Mouse (Mus musculus) liver, embryonic 14.5 days (tissue): ENCODE data around the gene Slfn2. TPM values are rescaled to one million over a fixed set of nuclear protein-coding genes. Genes with fewer than 3 reads are reported as not detected.
A peak's percentile ranks its signal among the peaks of the same experiment; 100 is the strongest.
"Not testable (repeated sequence)": the region's sequence is repeated elsewhere in the genome, so short reads cannot be mapped to it uniquely, and the experiment has no call there.

Experiments
- ATAC-seq: fragments of 200-750 bp; cut with Nextera tagmentation; 2 replicates; pipeline ENCODE4 v1.8.0; 2017; ENCODE audit warnings: moderate number of reproducible peaks, mild to moderate bottlenecking, moderate library complexity; ENCODE audit not compliant: insufficient read depth
- DNase-seq, 3 experiments: peaks; one replicate each; pipeline ENCODE4 v3.0.0-alpha.2; 2012 to 2013; ENCODE audit warnings: low read depth in 3 of 3, low spot score in 3 of 3
- H3K27ac ChIP-seq: fragments of 300-500 bp; sonication (generic); 2 replicates; pipeline ENCODE4 v1.5.1; 2014; ENCODE audit warnings: moderate library complexity, mild to moderate bottlenecking, control low read depth, inconsistent platforms
- H3K27me3 ChIP-seq: fragments of 300-500 bp; sonication (generic); 2 replicates; pipeline ENCODE4 v1.6.1; 2014; ENCODE audit warnings: mild to moderate bottlenecking, low read length, moderate library complexity; ENCODE audit not compliant: control insufficient read depth, insufficient read depth
- H3K36me3 ChIP-seq: fragments of 300-500 bp; sonication (generic); replicated peaks from 2 replicates; pipeline ENCODE4 v1.6.1; 2014; ENCODE audit warnings: low read depth; ENCODE audit not compliant: control insufficient read depth, insufficient read depth
- H3K4me1 ChIP-seq, 2 experiments: fragments of 200-500 bp in 1 of 2; fragments of 300-500 bp in 1 of 2; sonication (generic) in 1 of 2; replicated peaks; 2 replicates each; pipeline ENCODE4 v1.6.1; 2012 to 2014; ENCODE audit warnings: antibody characterized with exemption in 1 of 2, inconsistent platforms in 1 of 2, low read length in 1 of 2; ENCODE audit not compliant: control insufficient read depth in 2 of 2, insufficient read depth in 2 of 2
- H3K4me2 ChIP-seq: fragments of 300-500 bp; sonication (generic); 2 replicates; pipeline ENCODE4 v1.6.1; 2014; ENCODE audit warnings: low read depth, mild to moderate bottlenecking, control low read depth, moderate library complexity
- H3K4me3 ChIP-seq, 2 experiments: fragments of 200-500 bp in 1 of 2; fragments of 300-500 bp in 1 of 2; sonication (generic) in 1 of 2; 2 replicates each; pipeline ENCODE4 v1.5.1; 2012 to 2014; ENCODE audit warnings: low read depth in 2 of 2, low read length in 2 of 2, mild to moderate bottlenecking in 2 of 2, control low read depth in 1 of 2, inconsistent platforms in 1 of 2, moderate library complexity in 1 of 2; ENCODE audit not compliant: insufficient read depth in 1 of 2
- H3K9ac ChIP-seq: fragments of 300-500 bp; sonication (generic); replicated peaks from 2 replicates; pipeline ENCODE4 v1.6.1; 2014; ENCODE audit warnings: mild to moderate bottlenecking, control low read depth, moderate library complexity
- H3K9me3 ChIP-seq: fragments of 300-500 bp; sonication (generic); 2 replicates; pipeline ENCODE4 v1.6.1; 2016; ENCODE audit warnings: low read length, mixed read lengths; ENCODE audit not compliant: control insufficient read depth
- CTCF ChIP-seq: IDR thresholded peaks from 2 replicates; pipeline ENCODE4 v1.5.1; 2016; ENCODE audit warnings: antibody characterized with exemption, low read depth, control low read depth
- EP300 ChIP-seq: IDR thresholded peaks from 2 replicates; pipeline ENCODE4 v1.6.1; 2016; ENCODE audit warnings: antibody characterized with exemption, low read depth
- WGBS: fragments of 180-500 bp; shearing (Covaris S2); extraction: QIAGEN DNeasy Blood & Tissue Kit; methylation state at CpG from one replicate; pipeline ENCODE4 v1.1.7; 2014; ENCODE audit not compliant: insufficient replicate concordance; 5-methylcytosine and 5-hydroxymethylcytosine counted together
- polyA plus RNA-seq, 2 experiments: library from polyadenylated mRNA; depleted of rRNA in 1 of 2; stranded (reverse) in 1 of 2; unstranded in 1 of 2; fragments of >200 nt; fragmentation: Nextera tagmentation in 1 of 2; extraction: Ambion mirVana in 1 of 2; gene quantifications; 2 replicates each; pipeline versions ENCODE4 v1.2.1 to v1.2.3; 2012 to 2014

Slfn2 gene
- 2.4 and 3.6 TPM in 2 replicates for polyA plus RNA-seq (2012; rRNA removed)
- polyA plus RNA-seq (2014; fragmentation: Nextera tagmentation; extraction: Ambion mirVana), result 7.4 and 8.8 TPM in 2 replicates

DNA sequence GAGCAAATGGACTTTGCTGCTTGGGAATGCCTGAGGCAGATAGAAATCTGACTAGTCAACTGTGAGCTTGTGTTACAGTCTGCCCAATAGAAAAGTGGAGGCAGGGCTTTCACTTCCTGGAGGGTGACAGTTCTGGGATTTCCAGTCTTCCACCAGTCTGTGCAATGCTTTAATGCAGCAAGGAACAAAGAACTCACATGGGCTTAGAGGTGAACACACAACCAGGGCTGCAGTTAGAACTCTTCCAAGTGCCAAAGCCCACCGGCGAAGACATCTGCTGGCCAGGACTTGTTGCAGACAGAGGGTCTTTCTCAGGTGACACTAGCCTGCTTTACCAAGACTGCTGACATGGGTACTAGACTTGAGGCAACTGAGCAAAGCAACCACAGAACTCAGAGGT, at the start of gene Slfn2:
Slfn2 (plus strand) TSS at position 167 of the 400 bp plus-strand sequence.
- Histone ChIP-seq H3K27ac (no peak within 1 kb of the TSS), H3K4me2 (no peak within 1 kb of the TSS), H3K36me3 (no peaks in the 10 kb centered on the region), H3K9me3 (no peaks in the 10 kb centered on the region), H3K4me1 (no peaks in the 10 kb centered on the region), H3K9ac (no peak within 1 kb of the TSS), H3K27me3 (no peaks in the 10 kb centered on the region), H3K4me3 (peak within 1 kb of the TSS; percentile 23 to 39)
- TF ChIP-seq CTCF, result no peak
- no peak for TF ChIP-seq EP300
- ATAC-seq, result no peak
- no peak for DNase-seq
- whole genome bisulfite sequencing, result 50% methylated on average over 2 of the region's 2 CpGs

DNA sequence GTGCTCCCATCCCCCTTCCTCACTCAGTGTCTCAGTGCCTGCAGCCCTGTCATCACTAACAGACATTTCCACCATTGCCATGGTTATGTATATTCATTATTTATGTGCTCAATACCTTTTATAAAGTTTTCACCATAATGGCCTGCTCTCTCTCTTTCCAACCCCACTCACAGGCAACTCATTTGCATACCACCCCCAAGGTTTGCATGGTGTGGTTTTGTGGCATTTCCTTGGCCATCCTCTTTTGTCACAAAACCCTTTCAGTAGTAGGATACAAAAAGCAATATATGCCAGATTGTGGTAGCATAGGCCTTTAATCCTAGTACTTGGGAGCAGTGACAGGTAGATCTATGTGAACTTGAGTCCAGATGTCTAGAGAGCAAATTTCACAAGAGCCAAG, 48.8 kb upstream of the Slfn2 start:
- TF ChIP-seq EP300 (no peak), CTCF (no peak)
- no peaks in the 10 kb centered on the region for H3K4me1 ChIP-seq
- H3K4me3 ChIP-seq, result no peak overlapping the region
- ATAC-seq (no peak), DNase-seq (no peak)
- no peak overlapping the region for H3K9ac ChIP-seq
- H3K9me3 ChIP-seq, result no peaks in the 10 kb centered on the region
- no peaks in the 10 kb centered on the region for H3K27me3 ChIP-seq
- H3K27ac ChIP-seq, result no peak overlapping the region
- H3K4me2 ChIP-seq, result no peak overlapping the region
- no peaks in the 10 kb centered on the region for H3K36me3 ChIP-seq

DNA sequence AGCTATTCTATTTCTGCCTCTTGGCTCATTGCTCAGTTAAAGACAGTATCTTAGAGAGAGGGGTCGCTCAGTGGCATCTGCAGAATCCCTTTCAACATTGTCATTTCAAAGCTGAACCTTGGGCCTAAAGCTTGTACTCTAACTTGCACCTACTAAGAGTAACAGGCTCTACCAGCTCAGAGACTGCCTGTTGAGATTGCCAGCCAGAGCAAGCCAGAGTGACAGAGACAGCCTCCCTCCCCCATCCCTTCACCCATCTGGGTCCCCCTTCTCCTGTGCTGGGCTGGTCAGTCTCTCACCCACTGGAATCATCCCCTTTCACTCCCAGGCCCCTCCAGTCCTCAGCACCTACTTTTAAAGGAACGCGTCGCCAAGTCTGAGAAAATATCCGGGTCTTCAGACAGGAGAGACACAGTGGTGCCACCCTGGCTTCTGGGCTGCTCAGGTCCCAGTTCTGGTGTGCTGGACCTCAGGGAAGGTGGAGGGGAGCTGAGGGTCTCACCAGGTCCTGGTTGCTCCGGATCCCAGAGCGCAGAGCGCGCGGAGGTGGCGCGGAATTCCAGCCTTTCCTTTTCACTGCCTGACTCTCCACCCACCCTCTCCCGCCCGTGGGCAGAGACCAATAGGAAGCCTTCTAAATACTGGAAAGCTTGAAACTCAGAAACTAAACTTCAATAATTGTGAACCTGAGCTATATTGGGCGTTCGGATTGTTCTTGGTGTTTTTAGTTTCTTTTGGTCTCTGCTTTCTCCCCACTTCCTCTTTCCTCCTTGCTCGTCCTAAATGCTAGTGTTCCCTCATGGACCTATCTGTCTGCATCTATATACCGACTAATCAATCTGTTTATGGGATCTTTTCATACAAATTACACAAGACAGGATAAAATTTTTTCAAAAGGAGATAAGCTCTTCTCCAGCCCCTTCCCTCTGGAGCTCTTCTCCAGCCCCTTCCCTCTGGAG, 45.1 kb upstream of the Slfn2 start:
- not testable (repeated sequence) for H3K4me3 ChIP-seq, H3K4me1 ChIP-seq, H3K27ac ChIP-seq, H3K9ac ChIP-seq, H3K36me3 ChIP-seq, H3K9me3 ChIP-seq, H3K27me3 ChIP-seq, ATAC-seq
- DNase-seq, result peak in 1 of 3 experiments; percentile 7
- peak overlapping the region; percentile 15 for H3K4me2 ChIP-seq
- WGBS, result 60% methylated on average over 18 of the region's 18 CpGs

GRCm38 (mm10) chr11:83020621-83021020, 44.3 kb upstream of the Slfn2 start, which contains the start of gene Slfn8:
Gene Slfn8 (minus strand): TSS chr11:83020810.
- 25% methylated on average over 5 of the region's 5 CpGs for WGBS
- Histone ChIP-seq H3K36me3 (no peaks in the 10 kb centered on the region), H3K27ac (no peak within 1 kb of the TSS), H3K4me2 (peak within 1 kb of the TSS; percentile 15), H3K9me3 (no peaks in the 10 kb centered on the region), H3K9ac (no peak within 1 kb of the TSS), H3K4me1 (no peaks in the 10 kb centered on the region), H3K4me3 (no peak within 1 kb of the TSS), H3K27me3 (no peaks in the 10 kb centered on the region)
- ATAC-seq, result no peak
- DNase-seq, result no peak
- TF ChIP-seq EP300, result no peak
- TF ChIP-seq CTCF, result no peak

DNA sequence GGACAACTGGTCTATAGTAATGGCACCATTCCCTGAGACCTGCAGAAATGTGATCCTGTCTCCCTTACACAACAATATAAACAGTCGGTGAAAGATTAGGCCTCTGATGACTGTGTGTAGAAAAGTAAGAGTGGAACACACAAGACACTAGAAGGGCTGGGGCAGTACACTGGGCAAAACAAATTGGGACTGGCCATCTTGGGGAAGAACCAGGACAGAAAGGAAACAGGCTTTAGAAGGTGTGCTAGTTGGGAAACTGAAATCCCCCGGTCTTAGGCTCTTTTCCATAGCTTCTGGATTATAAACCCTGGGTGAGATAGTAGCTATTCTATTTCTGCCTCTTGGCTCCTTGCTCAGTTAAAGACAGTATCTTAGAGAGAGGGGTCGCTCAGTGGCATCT, 26.2 kb upstream of the Slfn2 start:
- H3K27me3 ChIP-seq, H3K4me2 ChIP-seq, ATAC-seq, H3K27ac ChIP-seq, H3K9ac ChIP-seq, DNase-seq, H3K9me3 ChIP-seq, H3K36me3 ChIP-seq, H3K4me1 ChIP-seq, H3K4me3 ChIP-seq: not testable (repeated sequence)
- 53% methylated on average over 3 of the region's 3 CpGs for WGBS
